Mouse (Mus musculus) 3T3-L1 (cell line): ENCODE data around the gene Serpina3i.
"Not testable (repeated sequence)": the region's sequence is repeated elsewhere in the genome, so short reads cannot be mapped to it uniquely, and the experiment has no call there.

ENCODE experiments used
- DNase-seq: peaks from one replicate; pipeline ENCODE4 v3.0.0-alpha.2; 2015; ENCODE audit warnings: low read depth, low spot score

The Serpina3i gene

GRCm38 (mm10) chr12:104262863-104263262, at the start of gene Serpina3i:
Serpina3i (plus strand) TSS chr12:104263122.
- DNase-seq: peak; percentile 29

- DNase-seq: no peak
These were observed 49.1 kb upstream of the Serpina3i start for GRCm38 (mm10) chr12:104213689-104214444.

DNA sequence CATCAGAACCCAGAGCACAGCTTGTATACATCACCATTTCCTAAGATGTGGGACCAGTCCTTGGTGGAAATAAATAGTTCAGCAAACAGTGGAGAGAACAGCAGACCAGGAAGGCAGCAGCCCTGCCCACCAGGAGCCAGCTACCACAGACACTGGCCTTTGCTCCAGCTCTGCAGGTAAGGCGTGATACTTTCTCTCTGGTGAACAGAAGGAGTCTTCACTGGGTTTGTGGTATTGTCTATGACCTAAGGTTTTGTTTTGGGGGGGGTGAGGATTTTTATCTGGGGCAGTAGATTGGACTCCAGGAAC, 48.5 kb upstream of the Serpina3i start, which contains the start of gene Serpina3f:
Gene Serpina3f (plus strand): TSS at position 100 of the 309 bp plus-strand sequence.
- no peak for DNase-seq

DNA sequence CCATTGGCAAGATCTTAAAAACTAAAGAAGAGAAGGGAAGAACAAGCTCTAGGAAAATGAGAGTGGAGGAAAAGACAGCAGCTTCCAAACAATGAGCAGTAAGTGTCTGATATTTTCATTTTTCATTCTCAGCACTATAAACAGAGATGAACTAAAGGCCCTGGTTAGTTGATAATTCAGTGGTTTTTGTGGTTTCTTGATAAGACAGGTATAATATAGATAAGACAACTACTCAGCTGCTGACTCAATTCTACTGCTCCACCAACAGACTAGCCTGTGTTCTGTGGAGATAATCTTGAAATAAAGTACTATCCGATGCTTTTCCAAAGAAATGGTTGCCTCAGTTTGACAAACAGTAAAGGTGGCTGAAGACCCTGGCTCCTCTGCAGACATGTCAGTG, 47.7 kb upstream of the Serpina3i start:
- DNase-seq: no peak

GRCm38 (mm10) chr12:104221616-104222015, 41.3 kb upstream of the Serpina3i start:
- DNase-seq: no peak

GRCm38 (mm10) chr12:104223690-104224089, 39.2 kb upstream of the Serpina3i start:
- no peak for DNase-seq

DNA sequence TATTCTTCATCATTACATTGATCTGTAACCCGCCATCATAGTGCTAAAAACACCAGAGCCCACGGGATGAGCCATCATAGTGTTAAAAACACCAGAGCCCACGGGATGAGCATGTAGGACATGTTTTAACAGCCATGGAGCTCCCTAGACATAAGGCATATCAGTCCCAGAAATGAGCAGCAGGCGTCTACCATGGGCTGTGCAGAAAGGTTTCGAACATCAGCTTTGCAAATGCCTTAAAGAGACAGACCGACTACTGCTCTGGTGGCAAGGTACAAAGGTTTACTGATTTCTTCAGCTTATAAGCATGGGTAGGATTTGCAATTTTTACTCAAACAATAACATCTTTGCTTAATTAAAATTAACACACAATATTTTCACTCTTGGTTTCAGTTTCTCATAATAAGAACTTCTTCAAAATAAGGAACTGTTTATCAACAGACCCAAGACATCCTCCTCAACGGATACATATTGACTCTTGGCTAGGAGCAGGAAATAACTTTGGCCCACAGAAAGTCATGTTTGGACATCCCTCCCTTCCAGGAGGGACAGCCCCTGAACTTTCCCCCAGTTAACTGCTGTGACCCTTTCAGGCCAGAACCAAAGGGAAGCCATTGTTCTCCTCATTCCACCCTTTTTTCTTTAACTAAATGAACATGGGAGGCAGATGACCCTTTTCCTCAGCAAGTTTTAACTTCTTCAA, 38.2 kb upstream of the Serpina3i start:
- DNase-seq: no peak

GRCm38 (mm10) chr12:104230762-104231161, 32.2 kb upstream of the Serpina3i start:
- no peak for DNase-seq

DNA sequence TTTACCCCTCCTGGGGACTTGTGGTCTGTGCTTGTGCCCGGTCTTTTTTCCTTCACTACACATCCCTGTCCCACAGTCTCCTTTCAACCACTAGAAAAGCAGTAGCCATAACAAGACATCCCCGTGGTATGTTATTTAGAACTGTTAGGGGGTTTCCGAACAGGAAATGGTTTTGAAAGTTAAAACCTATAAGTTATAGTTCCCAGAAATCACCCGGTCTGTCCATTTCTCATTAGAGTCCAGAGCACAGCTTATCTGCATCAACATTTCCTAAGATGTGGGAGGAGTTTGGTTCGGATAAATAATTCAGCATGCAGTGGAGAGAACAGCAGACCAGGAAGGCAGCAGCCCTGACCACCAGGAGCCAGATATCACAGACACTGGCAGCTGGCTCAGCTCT, 27.0 kb upstream of the Serpina3i start, which contains the start of gene Serpina3g:
Gene Serpina3g (plus strand): TSS at position 331 of the 400 bp plus-strand sequence.
- DNase-seq: peak; percentile 41

- DNase-seq: not testable (repeated sequence)
These were observed 24.9 kb upstream of the Serpina3i start for GRCm38 (mm10) chr12:104238048-104238447.

- no peak for DNase-seq
These were observed 19.6 kb upstream of the Serpina3i start for GRCm38 (mm10) chr12:104243307-104243706.

DNA sequence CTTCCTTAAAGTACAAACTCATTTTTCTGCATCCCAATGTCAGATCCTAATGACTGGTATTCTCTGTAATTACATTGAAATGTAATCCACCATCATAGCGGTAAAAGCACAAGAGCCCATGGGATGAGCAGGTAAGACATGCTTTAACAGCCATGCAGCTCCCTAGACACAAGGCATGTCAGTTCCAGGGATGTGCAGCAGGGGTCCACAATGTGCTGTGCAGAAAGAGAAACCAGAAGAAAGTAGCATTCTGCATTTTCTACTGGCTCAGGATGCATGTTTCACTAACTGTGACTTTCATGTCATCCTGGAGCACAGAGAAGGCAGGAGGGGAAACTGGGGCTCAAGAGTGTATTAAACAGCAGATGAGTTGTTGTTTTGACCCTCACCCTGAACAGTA, 17.8 kb upstream of the Serpina3i start:
- DNase-seq: no peak

- no peak for DNase-seq
These were observed 17.3 kb upstream of the Serpina3i start for GRCm38 (mm10) chr12:104245595-104245994.

DNA sequence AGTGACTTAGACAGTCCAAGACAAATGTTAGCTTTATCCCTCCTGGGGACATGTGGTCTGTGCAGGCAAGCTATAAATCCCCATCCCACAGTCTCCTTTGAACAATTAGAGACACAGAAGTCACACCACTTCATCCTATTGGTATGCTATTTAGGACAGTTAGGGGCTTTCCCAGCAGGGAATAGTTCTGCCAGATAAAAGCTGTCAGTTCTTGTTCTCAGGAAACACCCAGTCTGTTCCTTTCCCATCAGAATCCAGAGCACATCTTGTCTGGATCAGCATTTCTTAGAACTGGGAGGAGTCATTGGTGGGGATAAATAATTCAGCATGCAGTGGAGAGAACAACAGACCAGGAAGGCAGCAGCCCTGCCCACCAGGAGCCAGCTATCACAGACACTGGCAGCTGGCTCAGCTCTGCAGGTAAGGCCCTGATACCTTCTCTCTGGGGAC, 15.3 kb upstream of the Serpina3i start:
- DNase-seq: peak; percentile 69

GRCm38 (mm10) chr12:104248231-104248630, 14.7 kb upstream of the Serpina3i start:
- no peak for DNase-seq

DNA sequence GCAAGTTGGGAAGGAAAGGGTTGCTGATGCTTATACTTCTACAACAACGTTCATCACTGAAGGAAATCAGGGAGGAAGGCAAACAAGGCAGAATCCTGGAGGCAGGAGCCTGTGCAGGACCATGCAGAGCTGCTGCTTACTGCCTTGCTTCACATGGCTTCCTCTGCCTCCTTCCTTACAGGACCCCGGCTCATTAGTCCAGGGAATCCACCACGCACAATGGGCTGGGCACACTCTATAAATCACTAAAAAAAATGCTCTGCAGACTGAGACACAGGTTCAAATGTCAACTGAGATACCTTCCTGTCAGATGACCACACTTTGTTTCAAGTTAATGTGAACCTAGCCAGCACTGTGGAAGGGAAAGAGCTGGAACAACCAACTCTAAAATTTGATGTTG, 1.9 kb upstream of the Serpina3i start:
- DNase-seq: no peak

GRCm38 (mm10) chr12:104266374-104266773, 3.5 kb downstream of the Serpina3i start:
- no peak for DNase-seq

DNA sequence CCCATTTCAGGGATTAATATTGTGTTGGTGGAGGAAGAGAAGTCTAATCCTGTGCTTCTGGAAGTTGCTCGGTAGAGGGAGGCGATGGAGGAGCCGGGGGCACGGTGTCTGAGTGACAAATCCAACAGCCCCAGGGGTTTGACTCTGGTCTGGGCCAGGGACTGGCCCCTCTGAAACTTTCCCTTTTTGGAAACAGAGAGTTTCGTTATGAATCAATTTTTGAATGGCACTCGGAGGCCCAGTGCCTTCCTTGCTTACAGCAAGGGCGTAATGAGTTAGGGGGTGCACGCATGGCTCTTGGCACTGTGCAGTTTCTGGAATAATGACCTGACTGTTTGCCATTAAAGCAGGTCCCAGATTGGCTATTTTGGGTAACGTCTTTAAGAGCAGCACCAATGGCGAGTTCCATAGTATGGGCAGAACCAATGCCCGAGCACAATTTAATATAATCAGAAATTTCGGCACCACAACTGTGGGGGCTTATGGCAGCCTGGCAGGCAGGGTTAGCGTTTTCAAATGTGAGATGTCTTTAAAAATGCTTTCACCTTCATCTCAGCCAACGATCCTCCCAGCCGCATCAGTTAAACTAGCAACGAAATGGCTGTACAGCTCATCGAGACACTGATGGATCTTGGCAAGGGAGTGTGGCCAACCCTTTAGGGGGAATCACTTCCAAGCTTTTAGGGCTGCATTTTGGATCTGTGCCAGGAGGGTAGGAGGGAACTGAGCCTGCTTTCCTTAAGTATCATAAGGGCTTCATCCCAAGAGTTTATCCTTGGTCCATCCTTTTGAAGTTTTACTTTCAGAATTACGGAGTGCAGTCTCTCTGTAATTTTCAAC, 15.5 kb downstream of the Serpina3i start:
- DNase-seq: no peak

GRCm38 (mm10) chr12:104279056-104279435, 16.1 kb downstream of the Serpina3i start:
- no peak for DNase-seq

GRCm38 (mm10) chr12:104283380-104283779, 20.5 kb downstream of the Serpina3i start:
- DNase-seq: no peak

DNA sequence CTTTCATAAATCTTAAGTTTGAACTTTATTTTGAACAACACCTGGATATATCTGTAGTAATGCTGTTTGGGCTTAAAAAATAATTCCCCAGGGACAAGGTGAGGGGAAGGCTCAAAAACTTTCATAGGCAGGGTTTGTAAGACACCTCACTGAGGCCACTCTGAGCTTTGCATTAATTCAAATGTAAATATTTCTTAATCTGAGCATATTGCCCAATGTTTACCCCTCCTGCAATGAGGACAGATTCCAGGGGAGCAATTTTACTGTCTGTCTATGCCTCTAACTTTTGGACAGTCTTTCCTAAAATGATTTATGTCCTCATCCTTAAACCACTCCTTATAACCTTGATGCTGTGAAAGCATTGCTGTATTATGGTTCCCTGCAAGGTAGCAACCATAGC, 25.4 kb downstream of the Serpina3i start:
- DNase-seq: no peak

GRCm38 (mm10) chr12:104289872-104290271, 26.9 kb downstream of the Serpina3i start:
- no peak for DNase-seq
